Mouse (Mus musculus): ENCODE measurements around the gene Scyl3. TPM values are rescaled to one million over a fixed set of nuclear protein-coding genes. Genes with fewer than 3 reads are reported as not detected.

Scyl3 gene
- polyA plus RNA-seq, 1 experiment from 2014 or later: 17.5 TPM

GRCm38 (mm10) chr1:163934591-163934990 is 5.7 kb downstream of the Scyl3 start:
- no peak overlapping the region for H3K27ac ChIP-seq (ENCODE audit: low read depth, low read length)
- H3K36me3 ChIP-seq (ENCODE audit: control insufficient read depth, insufficient read depth, low read length): peaks cover 49% of the 10 kb centered on the region
- no peak for ATAC-seq (ENCODE audit: low FRiP score, low TSS enrichment)
- H3K4me2 ChIP-seq (replicated peaks; ENCODE audit: low read depth, low read length): no peak overlapping the region
- H3K9ac ChIP-seq (ENCODE audit: low read depth, low read length): no peak overlapping the region
- no peak overlapping the region for H3K4me3 ChIP-seq (ENCODE audit: low read length)
- H3K27me3 ChIP-seq (ENCODE audit: control insufficient read depth, insufficient read depth, low read length): no peaks in the 10 kb centered on the region
- WGBS: 82% methylated on average over 2 of the region's 2 CpGs
- H3K4me1 ChIP-seq (ENCODE audit: control insufficient read depth, insufficient read depth, low read length): peaks cover 8% of the 10 kb centered on the region; the same call in 1 of the 2 replicates
- H3K9me3 ChIP-seq (ENCODE audit: control insufficient read depth, low read length): no peaks in the 10 kb centered on the region

- H3K9me3 ChIP-seq (ENCODE audit: control insufficient read depth, low read length): no peaks in the 10 kb centered on the region
- WGBS: 67% methylated on average over 6 of the region's 6 CpGs
- no peak overlapping the region for H3K4me3 ChIP-seq (ENCODE audit: low read length)
- no peaks in the 10 kb centered on the region for H3K27me3 ChIP-seq (ENCODE audit: control insufficient read depth, insufficient read depth, low read length)
- H3K36me3 ChIP-seq (ENCODE audit: control insufficient read depth, insufficient read depth, low read length): peaks cover 76% of the 10 kb centered on the region
- H3K4me2 ChIP-seq (replicated peaks; ENCODE audit: low read depth, low read length): no peak overlapping the region
- H3K9ac ChIP-seq (ENCODE audit: low read depth, low read length): no peak overlapping the region
- H3K4me1 ChIP-seq (ENCODE audit: control insufficient read depth, insufficient read depth, low read length): no peaks in the 10 kb centered on the region
- H3K27ac ChIP-seq (ENCODE audit: low read depth, low read length): no peak overlapping the region
- no peak for ATAC-seq (ENCODE audit: low FRiP score, low TSS enrichment)
These were observed 13.2 kb downstream of the Scyl3 start for GRCm38 (mm10) chr1:163942056-163942455.

GRCm38 (mm10) chr1:163953396-163953795 is 24.5 kb downstream of the Scyl3 start:
- Histone ChIP-seq H3K4me1 (ENCODE audit: control insufficient read depth, insufficient read depth, low read length) (no peaks in the 10 kb centered on the region), H3K9ac (ENCODE audit: low read depth, low read length) (no peak overlapping the region), H3K4me2 (replicated peaks; ENCODE audit: low read depth, low read length) (no peak overlapping the region), H3K36me3 (ENCODE audit: control insufficient read depth, insufficient read depth, low read length) (peaks cover 84% of the 10 kb centered on the region), H3K9me3 (ENCODE audit: control insufficient read depth, low read length) (no peaks in the 10 kb centered on the region), H3K4me3 (ENCODE audit: low read length) (no peak overlapping the region), H3K27ac (ENCODE audit: low read depth, low read length) (no peak overlapping the region), H3K27me3 (ENCODE audit: control insufficient read depth, insufficient read depth, low read length) (no peaks in the 10 kb centered on the region)
- no peak for ATAC-seq (ENCODE audit: low FRiP score, low TSS enrichment)
- 89% methylated on average over 2 of the region's 2 CpGs for WGBS

GRCm38 (mm10) chr1:163958036-163958435 is 29.1 kb downstream of the Scyl3 start:
- Histone ChIP-seq H3K4me2 (replicated peaks; ENCODE audit: low read depth, low read length) (no peak overlapping the region), H3K9ac (ENCODE audit: low read depth, low read length) (no peak overlapping the region), H3K4me3 (ENCODE audit: low read length) (no peak overlapping the region), H3K9me3 (ENCODE audit: control insufficient read depth, low read length) (no peaks in the 10 kb centered on the region), H3K4me1 (ENCODE audit: control insufficient read depth, insufficient read depth, low read length) (no peaks in the 10 kb centered on the region), H3K27ac (ENCODE audit: low read depth, low read length) (no peak overlapping the region), H3K36me3 (ENCODE audit: control insufficient read depth, insufficient read depth, low read length) (peaks cover 68% of the 10 kb centered on the region), H3K27me3 (ENCODE audit: control insufficient read depth, insufficient read depth, low read length) (no peaks in the 10 kb centered on the region)
- WGBS: 91% methylated on average over 3 of the region's 3 CpGs
- no peak for ATAC-seq (ENCODE audit: low FRiP score, low TSS enrichment)

- Histone ChIP-seq H3K9me3 (ENCODE audit: control insufficient read depth, low read length) (no peaks in the 10 kb centered on the region), H3K9ac (ENCODE audit: low read depth, low read length) (no peak overlapping the region), H3K4me1 (ENCODE audit: control insufficient read depth, insufficient read depth, low read length) (no peaks in the 10 kb centered on the region), H3K36me3 (ENCODE audit: control insufficient read depth, insufficient read depth, low read length) (peaks cover 37% of the 10 kb centered on the region), H3K4me2 (replicated peaks; ENCODE audit: low read depth, low read length) (no peak overlapping the region), H3K27me3 (ENCODE audit: control insufficient read depth, insufficient read depth, low read length) (no peaks in the 10 kb centered on the region), H3K4me3 (ENCODE audit: low read length) (no peak overlapping the region), H3K27ac (ENCODE audit: low read depth, low read length) (no peak overlapping the region)
- ATAC-seq (ENCODE audit: low FRiP score, low TSS enrichment): no peak
- 91% methylated on average over 10 of the region's 10 CpGs for WGBS
These were observed 35.2 kb downstream of the Scyl3 start for GRCm38 (mm10) chr1:163964008-163964689.

GRCm38 (mm10) chr1:163974471-163974870 is 45.6 kb downstream of the Scyl3 start:
- WGBS: 81% methylated on average over 1 of the region's 1 CpGs
- H3K36me3 ChIP-seq (ENCODE audit: control insufficient read depth, insufficient read depth, low read length): peaks cover 20% of the 10 kb centered on the region; the same call in 1 of the 2 replicates
- no peak overlapping the region for H3K4me3 ChIP-seq (ENCODE audit: low read length)

GRCm38 (mm10) chr1:163975088-163975487 is 46.2 kb downstream of the Scyl3 start:
- Histone ChIP-seq H3K9ac (ENCODE audit: low read depth, low read length) (no peak overlapping the region), H3K9me3 (ENCODE audit: control insufficient read depth, low read length) (no peaks in the 10 kb centered on the region), H3K27me3 (ENCODE audit: control insufficient read depth, insufficient read depth, low read length) (no peaks in the 10 kb centered on the region), H3K4me2 (replicated peaks; ENCODE audit: low read depth, low read length) (no peak overlapping the region), H3K27ac (ENCODE audit: low read depth, low read length) (no peak overlapping the region), H3K36me3 (ENCODE audit: control insufficient read depth, insufficient read depth, low read length) (peaks cover 24% of the 10 kb centered on the region; the same call in 1 of the 2 replicates), H3K4me3 (ENCODE audit: low read length) (no peak overlapping the region), H3K4me1 (ENCODE audit: control insufficient read depth, insufficient read depth, low read length) (no peaks in the 10 kb centered on the region)
- WGBS: 95% methylated on average over 2 of the region's 2 CpGs
- ATAC-seq (ENCODE audit: low FRiP score, low TSS enrichment): no peak

More at GRCm38 (mm10) chr1:163974471-163974870, 45.6 kb downstream of the Scyl3 start:
- Histone ChIP-seq H3K9me3 (ENCODE audit: control insufficient read depth, low read length) (no peaks in the 10 kb centered on the region), H3K4me1 (ENCODE audit: control insufficient read depth, insufficient read depth, low read length) (no peaks in the 10 kb centered on the region), H3K27ac (ENCODE audit: low read depth, low read length) (no peak overlapping the region), H3K4me2 (replicated peaks; ENCODE audit: low read depth, low read length) (no peak overlapping the region), H3K27me3 (ENCODE audit: control insufficient read depth, insufficient read depth, low read length) (no peaks in the 10 kb centered on the region), H3K9ac (ENCODE audit: low read depth, low read length) (no peak overlapping the region)
- ATAC-seq (ENCODE audit: low FRiP score, low TSS enrichment): no peak

GRCm38 (mm10) chr1:163976515-163976914 is 47.6 kb downstream of the Scyl3 start:
- Histone ChIP-seq H3K9me3 (ENCODE audit: control insufficient read depth, low read length) (no peaks in the 10 kb centered on the region), H3K36me3 (ENCODE audit: control insufficient read depth, insufficient read depth, low read length) (peaks cover 30% of the 10 kb centered on the region; the same call in 1 of the 2 replicates), H3K9ac (ENCODE audit: low read depth, low read length) (no peak overlapping the region), H3K4me2 (replicated peaks; ENCODE audit: low read depth, low read length) (no peak overlapping the region), H3K27ac (ENCODE audit: low read depth, low read length) (no peak overlapping the region), H3K4me1 (ENCODE audit: control insufficient read depth, insufficient read depth, low read length) (no peaks in the 10 kb centered on the region), H3K27me3 (ENCODE audit: control insufficient read depth, insufficient read depth, low read length) (no peaks in the 10 kb centered on the region), H3K4me3 (ENCODE audit: low read length) (no peak overlapping the region)
- ATAC-seq (ENCODE audit: low FRiP score, low TSS enrichment): no peak
- WGBS: 85% methylated on average over 1 of the region's 1 CpGs

GRCm38 (mm10) chr1:163992371-163992770 is 63.5 kb downstream of the Scyl3 start:
- Histone ChIP-seq H3K36me3 (ENCODE audit: control insufficient read depth, insufficient read depth, low read length) (peaks cover 4% of the 10 kb centered on the region; the same call in 1 of the 2 replicates), H3K27ac (ENCODE audit: low read depth, low read length) (no peak overlapping the region), H3K4me2 (replicated peaks; ENCODE audit: low read depth, low read length) (no peak overlapping the region), H3K27me3 (ENCODE audit: control insufficient read depth, insufficient read depth, low read length) (no peaks in the 10 kb centered on the region), H3K9me3 (ENCODE audit: control insufficient read depth, low read length) (no peaks in the 10 kb centered on the region), H3K4me3 (ENCODE audit: low read length) (no peak overlapping the region), H3K9ac (ENCODE audit: low read depth, low read length) (no peak overlapping the region), H3K4me1 (ENCODE audit: control insufficient read depth, insufficient read depth, low read length) (0 out of 2 replicates have a peak, but pooled peaks cover 7% of the 10 kb centered on the region)
- 63% methylated on average over 4 of the region's 4 CpGs for WGBS
- ATAC-seq (ENCODE audit: low FRiP score, low TSS enrichment): no peak
